Mouse (Mus musculus) forebrain, embryonic 10.5 days (tissue): ENCODE data around the gene Pbx4. TPM values are rescaled to one million over a fixed set of nuclear protein-coding genes. Genes with fewer than 3 reads are reported as not detected.

Source experiments
- DNase-seq: peaks from one replicate; pipeline ENCODE4 v3.0.0-alpha.2; 2017; ENCODE audit warnings: low spot score; ENCODE audit errors: extremely low spot score
- H3K27ac ChIP-seq: fragments of 300-500 bp; sonication (generic); 2 replicates; pipeline ENCODE4 v1.5.1; 2016; ENCODE audit warnings: mild to moderate bottlenecking
- H3K27me3 ChIP-seq: fragments of 300-500 bp; sonication (generic); 2 replicates; pipeline ENCODE4 v1.6.1; 2016; ENCODE audit warnings: mild to moderate bottlenecking; ENCODE audit not compliant: poor library complexity, severe bottlenecking
- H3K36me3 ChIP-seq: fragments of 300-500 bp; sonication (generic); replicated peaks from 2 replicates; pipeline ENCODE4 v1.6.1; 2016; ENCODE audit warnings: mild to moderate bottlenecking, moderate library complexity
- H3K4me1 ChIP-seq: fragments of 300-500 bp; sonication (generic); 2 replicates; pipeline ENCODE4 v1.6.1; 2016
- H3K4me3 ChIP-seq: fragments of 300-500 bp; sonication (generic); 2 replicates; pipeline ENCODE4 v1.5.1; 2016; ENCODE audit warnings: mild to moderate bottlenecking, moderate library complexity
- H3K9me3 ChIP-seq: fragments of 300-500 bp; sonication (generic); 2 replicates; pipeline ENCODE4 v1.6.1; 2016; ENCODE audit warnings: mild to moderate bottlenecking, moderate library complexity
- WGBS: fragments of 180-500 bp; shearing (Covaris S2); methylation state at CpG from one replicate; pipeline ENCODE4 v1.1.7; 2016; 5-methylcytosine and 5-hydroxymethylcytosine counted together
- polyA plus RNA-seq: library from polyadenylated mRNA; unstranded; fragments of >200 nt; fragmentation: Nextera tagmentation; extraction: Ambion mirVana; gene quantifications from 2 replicates; pipeline ENCODE4 v1.2.1, GENCODE M21; 2016

Gene Pbx4
- 41.6 and 45.7 TPM in 2 replicates for polyA plus RNA-seq

- Histone ChIP-seq H3K27me3 (no peaks in the 10 kb centered on the region), H3K27ac (peak within 1 kb of the TSS; percentile 91), H3K36me3 (peaks cover 47% of the 10 kb centered on the region), H3K9me3 (no peaks in the 10 kb centered on the region), H3K4me1 (peaks cover 32% of the 10 kb centered on the region), H3K4me3 (peak within 1 kb of the TSS; percentile 77)
- DNase-seq, result peak; percentile 96
- under 1% methylated on average over 38 of the region's 38 CpGs for WGBS
Measured at GRCm38 (mm10) chr8:69832298-69832853, at the start of gene Pbx4. TSS of gene Pbx4 (plus strand) at chr8:69832491.

DNA sequence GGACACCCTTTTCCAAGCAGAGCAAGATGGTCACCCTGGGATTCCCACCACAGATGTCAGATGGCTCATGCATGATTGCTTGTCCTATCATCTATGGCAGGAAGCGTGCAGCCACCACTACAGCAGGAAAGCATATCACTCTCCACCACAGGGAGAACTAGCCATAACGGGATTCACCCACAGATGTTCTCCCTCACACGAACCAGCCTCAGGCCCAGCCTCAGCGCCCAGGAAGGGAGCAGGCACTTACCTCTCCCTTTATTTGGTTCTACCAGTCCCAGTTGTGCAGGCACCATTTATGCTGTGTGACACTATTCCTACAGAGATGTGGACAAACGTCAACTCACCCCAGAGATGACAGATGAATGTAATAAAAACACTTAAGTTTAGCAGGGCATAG is 43.2 kb upstream of the Pbx4 start:
- peaks cover 15% of the 10 kb centered on the region for H3K36me3 ChIP-seq
- no peak overlapping the region for H3K4me3 ChIP-seq
- H3K27me3 ChIP-seq, result no peaks in the 10 kb centered on the region
- peaks cover 28% of the 10 kb centered on the region for H3K4me1 ChIP-seq
- no peak for DNase-seq
- H3K27ac ChIP-seq, result no peak overlapping the region
- 93% methylated on average over 5 of the region's 5 CpGs for WGBS
- no peaks in the 10 kb centered on the region for H3K9me3 ChIP-seq

DNA sequence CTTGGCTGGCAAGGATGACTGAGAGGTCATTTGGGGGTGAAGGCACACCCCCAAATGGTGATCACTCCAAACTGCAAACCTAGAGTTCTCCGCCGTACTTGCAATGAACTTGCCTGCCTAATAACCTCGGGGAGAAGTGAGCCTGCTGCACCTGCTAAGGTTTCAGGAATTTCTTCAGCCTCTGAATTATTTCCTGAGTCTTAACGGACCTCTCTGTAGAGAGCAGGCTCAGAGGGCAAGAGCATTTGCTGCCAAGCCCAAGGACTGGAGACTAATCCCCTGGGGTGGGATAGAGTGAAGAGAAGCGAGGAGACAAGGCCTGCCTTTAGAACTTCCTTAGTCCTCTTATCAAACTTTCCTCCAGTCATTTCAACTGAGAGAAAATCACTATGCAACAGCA is 42.6 kb upstream of the Pbx4 start:
- H3K27me3 ChIP-seq, result no peaks in the 10 kb centered on the region
- H3K9me3 ChIP-seq, result no peaks in the 10 kb centered on the region
- no peak for DNase-seq
- 79% methylated on average over 5 of the region's 5 CpGs for WGBS
- H3K4me1 ChIP-seq, result peaks cover 28% of the 10 kb centered on the region
- peak overlapping the region; percentile 87; the same call in 1 of the 2 replicates for H3K4me3 ChIP-seq
- no peak overlapping the region for H3K27ac ChIP-seq
- peaks cover 21% of the 10 kb centered on the region for H3K36me3 ChIP-seq

DNA sequence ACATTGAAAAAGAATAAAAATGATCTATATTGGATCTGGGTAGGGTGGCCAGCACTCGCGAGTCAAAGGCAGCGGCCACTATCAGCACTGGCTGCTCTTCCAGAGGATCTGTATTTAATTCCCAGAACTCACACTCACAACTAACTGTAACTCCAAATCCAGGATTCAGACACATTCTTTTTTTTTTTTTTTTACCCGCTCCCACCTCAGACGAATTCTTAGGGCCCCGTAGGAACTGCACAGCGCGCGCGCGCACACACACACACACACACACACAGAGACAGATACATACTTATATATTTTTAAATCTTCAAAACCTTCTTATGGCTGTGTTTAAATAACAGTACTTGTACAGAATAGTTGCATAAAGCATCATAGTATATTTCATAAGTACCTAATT is 41.9 kb upstream of the Pbx4 start:
- WGBS, result 41% methylated on average over 11 of the region's 11 CpGs
- peaks cover 28% of the 10 kb centered on the region for H3K4me1 ChIP-seq
- no peaks in the 10 kb centered on the region for H3K9me3 ChIP-seq
- H3K4me3 ChIP-seq, result peak overlapping the region; percentile 87
- peak overlapping the region; percentile 97 for H3K27ac ChIP-seq
- DNase-seq, result no peak
- no peaks in the 10 kb centered on the region for H3K27me3 ChIP-seq
- H3K36me3 ChIP-seq, result peaks cover 27% of the 10 kb centered on the region

DNA sequence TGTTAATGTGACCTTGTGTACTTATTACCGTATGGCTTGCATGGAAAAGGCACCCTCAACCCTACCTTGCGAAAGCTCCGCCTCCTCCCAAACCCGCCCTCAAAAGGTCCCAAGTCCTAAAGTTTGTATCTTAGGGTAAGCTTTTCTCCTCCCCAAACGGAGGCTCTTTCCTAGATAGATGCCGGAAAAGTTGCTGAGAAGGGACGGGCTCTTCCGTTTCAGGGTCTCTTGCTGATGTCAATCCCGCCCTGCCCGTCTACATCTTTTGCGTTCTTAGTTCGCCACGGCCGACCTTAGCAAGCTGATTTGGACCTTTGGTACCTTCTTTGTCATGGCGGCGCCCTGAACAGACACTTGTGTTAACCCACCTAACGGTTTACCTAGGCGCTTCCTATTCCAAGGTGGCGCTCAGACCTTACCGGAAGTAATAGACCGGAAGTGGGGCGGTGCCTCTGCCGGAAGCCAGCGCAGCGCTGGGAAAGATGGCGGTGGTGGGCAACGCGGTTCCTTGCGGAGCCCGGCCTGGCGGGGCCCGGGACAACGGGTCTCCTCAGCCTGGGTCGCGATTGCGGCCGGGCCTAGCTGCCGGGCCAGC is 41.4 kb upstream of the Pbx4 start, which contains the start of the genes Atp13a1 and Zfp866:
TSS of gene Atp13a1 (plus strand) at position 391 of the 595 bp plus-strand sequence.
TSS of gene Zfp866 (minus strand) at position 406 of the 595 bp plus-strand sequence.
- peak within 1 kb of the TSS; percentile 87 for H3K4me3 ChIP-seq
- H3K9me3 ChIP-seq, result no peaks in the 10 kb centered on the region
- WGBS, result under 1% methylated on average over 38 of the region's 38 CpGs
- peak; percentile 92 for DNase-seq
- no peaks in the 10 kb centered on the region for H3K27me3 ChIP-seq
- H3K36me3 ChIP-seq, result peaks cover 33% of the 10 kb centered on the region
- H3K27ac ChIP-seq, result peak within 1 kb of the TSS; percentile 97
- peaks cover 28% of the 10 kb centered on the region for H3K4me1 ChIP-seq

GRCm38 (mm10) chr8:69791415-69792068 is 40.7 kb upstream of the Pbx4 start:
- Histone ChIP-seq H3K4me3 (peak overlapping the region; percentile 87), H3K4me1 (peaks cover 28% of the 10 kb centered on the region), H3K36me3 (peaks cover 39% of the 10 kb centered on the region), H3K9me3 (no peaks in the 10 kb centered on the region), H3K27me3 (no peaks in the 10 kb centered on the region), H3K27ac (peak overlapping the region; percentile 97)
- WGBS, result under 1% methylated on average over 48 of the region's 48 CpGs
- DNase-seq, result peak; percentile 53

- no peak for DNase-seq
- Histone ChIP-seq H3K36me3 (peaks cover 60% of the 10 kb centered on the region), H3K4me1 (peaks cover 28% of the 10 kb centered on the region), H3K4me3 (no peak overlapping the region), H3K9me3 (no peaks in the 10 kb centered on the region), H3K27ac (no peak overlapping the region), H3K27me3 (no peaks in the 10 kb centered on the region)
- 93% methylated on average over 4 of the region's 4 CpGs for WGBS
Measured at GRCm38 (mm10) chr8:69793666-69794065, 38.6 kb upstream of the Pbx4 start.

GRCm38 (mm10) chr8:69794096-69794495 is 38.2 kb upstream of the Pbx4 start:
- WGBS, result 95% methylated on average over 3 of the region's 3 CpGs
- peaks cover 28% of the 10 kb centered on the region for H3K4me1 ChIP-seq
- no peak overlapping the region for H3K4me3 ChIP-seq
- no peaks in the 10 kb centered on the region for H3K9me3 ChIP-seq
- no peak for DNase-seq
- H3K27ac ChIP-seq, result no peak overlapping the region
- no peaks in the 10 kb centered on the region for H3K27me3 ChIP-seq
- H3K36me3 ChIP-seq, result peaks cover 65% of the 10 kb centered on the region

DNA sequence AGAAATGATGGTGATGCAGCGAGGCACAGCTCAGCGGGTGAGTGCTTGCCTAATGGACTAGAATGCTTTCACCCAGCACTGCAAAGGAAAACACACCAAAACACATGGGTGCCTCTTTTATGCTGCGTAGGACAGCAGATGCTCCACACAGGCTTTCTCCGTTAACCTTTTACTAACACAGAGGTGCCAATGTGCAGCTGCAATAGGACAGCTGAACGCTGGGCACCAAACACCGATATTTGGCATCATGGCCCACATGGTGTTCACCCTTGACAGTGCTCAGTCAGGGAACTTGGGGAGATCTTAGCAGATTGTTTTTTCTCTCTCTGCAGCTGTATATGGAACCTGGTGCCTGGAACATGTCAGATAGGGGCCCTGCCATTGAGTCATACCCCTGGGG is 37.4 kb upstream of the Pbx4 start:
- no peak overlapping the region for H3K27ac ChIP-seq
- no peak overlapping the region for H3K4me3 ChIP-seq
- no peaks in the 10 kb centered on the region for H3K27me3 ChIP-seq
- H3K36me3 ChIP-seq, result peaks cover 73% of the 10 kb centered on the region
- H3K9me3 ChIP-seq, result no peaks in the 10 kb centered on the region
- 94% methylated on average over 6 of the region's 6 CpGs for WGBS
- H3K4me1 ChIP-seq, result peaks cover 25% of the 10 kb centered on the region
- DNase-seq, result no peak

DNA sequence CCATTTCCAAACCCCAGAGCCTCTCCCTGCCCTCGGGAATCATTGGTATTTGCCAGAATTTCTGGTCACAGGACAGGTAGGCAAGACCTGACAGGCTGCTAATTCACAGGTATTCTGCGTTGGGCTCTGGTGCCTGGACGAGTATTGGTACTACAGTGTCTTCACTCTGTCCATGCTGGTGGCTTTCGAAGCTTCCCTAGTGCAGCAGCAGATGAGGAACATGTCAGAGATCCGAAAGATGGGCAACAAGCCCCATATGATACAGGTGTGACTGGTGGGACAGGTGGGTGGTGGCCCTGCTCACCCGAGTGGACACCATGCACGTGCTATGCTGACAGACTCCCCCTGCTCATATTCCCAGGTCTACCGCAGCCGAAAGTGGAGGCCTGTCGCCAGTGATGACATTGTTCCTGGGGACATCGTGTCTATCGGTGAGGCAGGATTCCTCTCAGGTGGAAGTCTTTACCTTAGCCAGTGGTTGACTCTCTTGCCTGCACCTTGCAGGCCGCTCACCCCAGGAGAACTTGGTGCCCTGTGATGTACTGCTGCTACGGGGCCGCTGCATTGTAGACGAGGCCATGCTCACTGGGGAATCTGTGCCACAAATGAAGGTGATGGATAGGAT is 35.5 kb upstream of the Pbx4 start:
- WGBS, result 94% methylated on average over 16 of the region's 16 CpGs
- no peaks in the 10 kb centered on the region for H3K27me3 ChIP-seq
- no peak overlapping the region for H3K27ac ChIP-seq
- H3K9me3 ChIP-seq, result no peaks in the 10 kb centered on the region
- H3K36me3 ChIP-seq, result peaks cover 92% of the 10 kb centered on the region
- DNase-seq, result no peak
- H3K4me3 ChIP-seq, result no peak overlapping the region
- H3K4me1 ChIP-seq, result peaks cover 18% of the 10 kb centered on the region

DNA sequence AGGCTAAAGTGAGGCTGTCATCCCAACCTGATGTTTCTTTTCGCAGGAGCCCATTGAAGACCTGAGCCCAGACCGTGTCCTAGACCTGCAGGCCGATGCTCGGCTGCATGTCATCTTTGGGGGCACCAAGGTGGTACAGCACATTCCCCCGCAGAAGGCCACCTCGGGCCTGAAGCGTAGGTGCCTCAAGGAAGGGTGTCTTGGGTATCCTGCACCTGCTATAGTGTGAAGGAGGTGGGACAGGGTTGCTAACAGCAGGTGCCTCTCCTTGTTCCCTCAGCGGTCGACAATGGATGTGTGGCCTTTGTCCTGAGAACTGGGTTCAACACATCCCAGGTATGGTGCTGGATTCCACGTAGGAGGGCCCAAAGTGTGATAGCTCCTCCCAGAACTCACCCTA is 34.6 kb upstream of the Pbx4 start:
- 92% methylated on average over 10 of the region's 10 CpGs for WGBS
- Histone ChIP-seq H3K27me3 (no peaks in the 10 kb centered on the region), H3K9me3 (no peaks in the 10 kb centered on the region), H3K4me1 (peaks cover 10% of the 10 kb centered on the region), H3K4me3 (no peak overlapping the region), H3K36me3 (peaks cover 100% of the 10 kb centered on the region), H3K27ac (no peak overlapping the region)
- DNase-seq, result no peak

- Histone ChIP-seq H3K4me3 (no peak overlapping the region), H3K27me3 (no peaks in the 10 kb centered on the region), H3K27ac (no peak overlapping the region), H3K36me3 (peaks cover 100% of the 10 kb centered on the region), H3K9me3 (no peaks in the 10 kb centered on the region), H3K4me1 (no peaks in the 10 kb centered on the region)
- WGBS, result 93% methylated on average over 8 of the region's 8 CpGs
- DNase-seq, result no peak
Measured at GRCm38 (mm10) chr8:69799261-69799660, 33.0 kb upstream of the Pbx4 start.

DNA sequence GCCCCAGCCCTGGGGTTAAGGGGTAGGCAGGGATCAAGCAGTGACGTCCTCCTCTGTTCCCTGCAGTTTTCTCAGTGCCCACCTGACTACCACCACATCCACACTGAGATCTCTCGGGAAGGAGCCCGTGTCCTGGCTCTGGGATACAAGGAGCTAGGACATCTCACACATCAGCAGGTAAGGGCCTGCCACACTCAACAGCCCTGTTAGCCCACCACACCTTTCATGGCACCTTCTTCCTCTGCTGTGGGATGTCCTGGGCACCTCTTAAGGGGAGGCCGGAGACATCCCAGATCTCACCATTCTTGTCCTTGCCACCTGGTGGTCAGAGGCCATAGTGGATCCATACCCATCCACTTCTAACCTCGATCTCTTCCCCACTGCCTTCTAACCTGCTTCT is 32.3 kb upstream of the Pbx4 start:
- Histone ChIP-seq H3K4me3 (no peak overlapping the region), H3K4me1 (no peaks in the 10 kb centered on the region), H3K27me3 (no peaks in the 10 kb centered on the region), H3K27ac (no peak overlapping the region), H3K9me3 (no peaks in the 10 kb centered on the region), H3K36me3 (peaks cover 99% of the 10 kb centered on the region)
- 91% methylated on average over 5 of the region's 5 CpGs for WGBS
- no peak for DNase-seq
